Mouse (Mus musculus): ENCODE data around the gene Gsta2. TPM values are rescaled to one million over a fixed set of nuclear protein-coding genes. Genes with fewer than 3 reads are reported as not detected.
"Not testable (repeated sequence)": the region's sequence is repeated elsewhere in the genome, so short reads cannot be mapped to it uniquely, and the experiment has no call there.

Gene Gsta2
- total RNA-seq, 2 experiments from 2014 or later, result 0.88 TPM; not detected in 1

GRCm38 (mm10) chr9:78314696-78315095 is 40.9 kb downstream of the Gsta2 start, which contains the start of gene Omt2a:
TSS of gene Omt2a (minus strand) at chr9:78314796.
- DNase-seq (ENCODE audit: low spot score in 2 of 2), result no peak

DNA sequence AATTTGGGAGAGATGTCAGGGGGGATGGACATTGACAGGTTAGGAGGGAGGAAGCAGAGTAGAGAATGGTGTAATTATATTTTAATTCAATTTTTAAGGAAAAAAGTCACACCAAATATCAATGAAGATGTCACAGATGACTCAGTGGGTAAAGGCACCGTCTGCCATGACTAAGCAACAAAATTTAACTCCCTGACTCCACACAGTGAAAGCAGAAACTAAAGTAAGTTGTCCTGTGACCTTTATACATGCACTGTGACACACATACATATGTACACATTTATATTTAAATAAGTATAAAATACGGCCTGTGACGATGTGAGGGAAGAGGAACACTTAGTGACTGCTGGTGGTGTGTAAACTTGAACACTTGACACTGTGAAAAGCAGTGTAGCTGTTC is 47.5 kb downstream of the Gsta2 start:
- DNase-seq (ENCODE audit: low spot score in 2 of 2), result not testable (repeated sequence)

DNA sequence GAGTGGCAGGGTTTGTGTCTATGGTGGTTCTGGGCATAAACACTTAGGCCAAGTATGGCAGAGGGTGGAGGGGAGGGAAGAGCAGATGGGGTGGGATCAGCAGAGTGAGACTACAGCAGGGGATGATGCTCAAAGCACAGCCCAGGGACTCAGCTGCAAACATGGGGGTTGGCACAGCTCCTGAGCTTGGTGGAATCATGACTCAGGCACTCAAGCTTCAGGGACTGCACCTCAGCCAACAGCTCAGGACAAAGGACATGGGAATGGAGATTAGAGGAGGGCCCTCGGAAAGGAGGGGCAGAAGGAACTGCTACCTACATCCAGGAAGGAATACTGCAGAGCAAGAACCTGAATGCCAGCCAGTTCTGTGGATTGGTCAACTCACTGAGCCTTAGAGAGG is 56.4 kb downstream of the Gsta2 start:
- DNase-seq (ENCODE audit: low spot score in 2 of 2), result not testable (repeated sequence)

GRCm38 (mm10) chr9:78298232-78298631 is 57.4 kb downstream of the Gsta2 start:
- DNase-seq (ENCODE audit: low spot score in 2 of 2), result no peak

GRCm38 (mm10) chr9:78296089-78296488 is 59.5 kb downstream of the Gsta2 start:
- DNase-seq (ENCODE audit: low spot score in 2 of 2), result peak; percentile 4 to 41

- DNase-seq (ENCODE audit: low spot score in 2 of 2), result not testable (repeated sequence)
Observed at GRCm38 (mm10) chr9:78294781-78295180, 60.8 kb downstream of the Gsta2 start.

DNA sequence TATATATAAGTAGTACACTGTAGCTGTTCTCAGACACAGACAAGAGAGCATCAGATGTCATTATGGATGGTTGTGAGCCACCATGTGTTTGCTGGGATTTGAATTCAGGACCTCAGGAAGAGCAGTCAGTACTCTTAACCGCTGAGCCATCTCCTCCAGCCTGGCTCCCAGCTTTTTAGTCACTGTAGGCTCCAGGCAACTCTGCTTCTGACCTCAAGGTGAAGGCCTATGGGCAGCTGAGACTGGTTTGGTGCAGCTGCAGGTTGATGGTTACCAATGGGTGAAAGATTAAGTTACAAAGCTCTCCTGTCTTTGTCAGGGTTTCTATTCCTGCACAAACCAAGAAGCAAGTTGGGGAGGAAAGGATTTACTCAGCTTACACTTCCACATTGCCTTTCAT is 61.9 kb downstream of the Gsta2 start:
- DNase-seq (ENCODE audit: low spot score in 2 of 2), result not testable (repeated sequence)

GRCm38 (mm10) chr9:78292462-78292861 is 63.1 kb downstream of the Gsta2 start:
- DNase-seq (ENCODE audit: low spot score in 2 of 2), result not testable (repeated sequence)

GRCm38 (mm10) chr9:78289723-78290122 is 65.9 kb downstream of the Gsta2 start, which contains the start of gene Gm10639:
TSS of gene Gm10639 (plus strand) at chr9:78289923.
- not testable (repeated sequence) for DNase-seq (ENCODE audit: low spot score in 2 of 2)

- DNase-seq (ENCODE audit: low spot score in 2 of 2), result not testable (repeated sequence)
Observed at GRCm38 (mm10) chr9:78289063-78289462, 66.5 kb downstream of the Gsta2 start.

DNA sequence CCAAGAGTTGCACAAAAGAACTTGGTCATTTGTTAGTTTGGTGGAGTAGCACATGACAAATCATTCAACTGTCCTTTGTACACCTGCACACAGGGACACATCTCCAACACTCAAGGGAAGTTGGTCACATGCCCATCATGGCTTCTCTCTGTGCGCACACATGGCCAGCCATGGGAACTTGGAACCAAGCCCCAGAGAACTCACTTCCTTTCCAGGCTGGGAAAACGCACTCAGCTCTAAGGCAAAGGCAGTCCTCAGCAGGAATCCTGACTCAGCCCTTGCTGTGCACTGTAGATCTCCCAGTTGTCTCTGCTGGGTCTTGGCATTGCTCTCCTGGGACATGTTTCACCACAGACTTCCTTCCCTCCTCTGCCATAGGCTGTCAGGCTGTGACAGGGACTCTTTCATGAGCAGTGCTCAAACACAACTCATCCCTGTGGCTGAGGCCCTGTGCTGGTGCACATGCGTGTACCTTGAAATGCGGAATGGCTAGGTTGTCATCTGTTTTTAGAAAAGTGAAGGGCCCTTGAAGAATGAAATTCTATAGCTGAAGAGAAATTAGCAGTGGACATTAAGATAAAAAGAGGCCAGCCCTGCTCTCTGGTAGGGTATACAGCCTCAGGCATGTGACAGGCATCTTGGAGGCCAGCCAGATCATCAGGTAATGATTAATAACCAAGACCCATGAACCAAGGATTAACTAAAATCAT is 73.4 kb downstream of the Gsta2 start:
- not testable (repeated sequence) for DNase-seq (ENCODE audit: low spot score in 2 of 2)

Other genes starting within 250 kb of the Gsta2 start
- gene Fbxo9, start 246.7 kb downstream of the Gsta2 start, total RNA-seq (2021), result 10 to 100 TPM; 99.6 to 99.8 TPM
- gene Ick, start 246.6 kb downstream of the Gsta2 start, total RNA-seq (2021), result 10 to 100 TPM; 15.7 to 16.6 TPM
- 10 to 100 TPM; 38.5 to 45.8 TPM for gene Gsta4, start 173.0 kb downstream of the Gsta2 start, total RNA-seq (2021)
- gene Gsta1, start 125.1 kb downstream of the Gsta2 start, total RNA-seq (2021), result not detected
- gene Gm3776, start 98.7 kb downstream of the Gsta2 start, total RNA-seq (2021), result not detected
- gene Gm10639, start 65.9 kb downstream of the Gsta2 start, total RNA-seq (2021), result not detected
- gene Omt2a, start 41.0 kb downstream of the Gsta2 start, total RNA-seq (2021), result not detected
- gene Omt2b, start 28.2 kb downstream of the Gsta2 start, total RNA-seq (2021), result not detected
- not detected for gene Dppa5a, start 12.4 kb upstream of the Gsta2 start, total RNA-seq (2021)
- not detected for gene Ooep, start 22.9 kb upstream of the Gsta2 start, total RNA-seq (2021)
- not detected for gene Ddx43, start 40.0 kb upstream of the Gsta2 start, total RNA-seq (2021)
- gene Cgas, start 87.4 kb upstream of the Gsta2 start, total RNA-seq (2021), result under 1 TPM; 0.40 to 0.65 TPM
- 10 to 100 TPM; 25.3 to 25.7 TPM for gene Mto1, start 92.4 kb upstream of the Gsta2 start, total RNA-seq (2021)
- gene Gm17324, start 93.0 kb upstream of the Gsta2 start, total RNA-seq (2021), result under 1 TPM in 1 of 2 experiments, not detected in 1; 0.42 TPM
- gene Eef1a1, start 133.4 kb upstream of the Gsta2 start, total RNA-seq (2021), result 1,000 to 10,000 TPM; 2,328 to 2,361 TPM
- 10 to 100 TPM; 17.8 to 19.8 TPM for gene Slc17a5, start 232.3 kb upstream of the Gsta2 start, total RNA-seq (2021)

Data from left cerebral cortex, adult 18-20 months (tissue).